Mouse (Mus musculus) liver, embryonic 14.5 days (tissue): ENCODE results near the gene Faah.

Experiments
- CTCF ChIP-seq: IDR thresholded peaks from 2 replicates; pipeline ENCODE4 v1.5.1; 2016; ENCODE audit warnings: antibody characterized with exemption, low read depth, control low read depth
- EP300 ChIP-seq: IDR thresholded peaks from 2 replicates; pipeline ENCODE4 v1.6.1; 2016; ENCODE audit warnings: antibody characterized with exemption, low read depth

DNA sequence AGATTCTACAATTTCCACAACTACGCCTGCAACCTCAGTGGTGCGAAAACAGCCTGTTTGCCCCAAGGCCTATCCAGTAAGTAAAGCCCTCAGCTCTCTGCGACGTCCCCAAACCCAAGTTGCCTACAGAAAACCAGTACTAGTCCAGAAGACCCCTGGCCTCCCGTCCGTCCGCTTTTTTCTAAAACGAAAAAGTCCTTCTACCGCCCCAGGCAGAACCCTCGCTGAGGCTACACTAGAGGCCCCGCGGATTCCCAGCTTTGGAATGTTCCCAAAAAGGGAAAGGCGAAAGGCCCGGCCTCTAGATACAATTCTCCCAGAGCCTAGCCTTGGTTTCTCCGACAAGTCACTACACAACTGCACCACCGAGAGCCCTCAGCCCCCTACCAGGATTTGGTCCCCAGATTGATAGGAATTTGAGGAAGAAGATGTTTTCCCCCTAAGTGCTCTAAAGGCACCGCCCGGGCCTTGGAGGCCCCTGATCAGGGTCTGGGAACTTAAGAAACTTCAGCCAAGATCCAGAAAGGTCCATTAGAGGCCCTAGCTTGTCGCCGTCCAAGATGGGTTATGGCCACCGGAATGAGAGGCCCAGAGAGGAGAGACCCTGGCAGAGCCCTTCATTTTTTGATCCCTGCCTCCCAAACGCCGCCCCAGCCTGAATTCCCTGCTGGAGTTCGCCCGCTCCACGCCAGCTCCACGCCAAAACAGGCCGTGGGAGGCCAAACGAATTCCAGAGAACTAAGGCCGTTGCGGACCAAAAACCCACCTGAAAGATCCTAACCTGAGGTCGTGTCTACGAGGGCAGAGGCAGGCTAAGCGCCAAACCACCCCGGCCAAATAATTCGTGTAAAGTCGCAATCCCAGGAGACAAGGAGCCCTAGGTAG lies 79.2 kb downstream of the Faah start:
- TF ChIP-seq CTCF (no peak), EP300 (no peak)
